22 mouse cellular contexts compared by ENCODE assay signal in the genomic region with DNA sequence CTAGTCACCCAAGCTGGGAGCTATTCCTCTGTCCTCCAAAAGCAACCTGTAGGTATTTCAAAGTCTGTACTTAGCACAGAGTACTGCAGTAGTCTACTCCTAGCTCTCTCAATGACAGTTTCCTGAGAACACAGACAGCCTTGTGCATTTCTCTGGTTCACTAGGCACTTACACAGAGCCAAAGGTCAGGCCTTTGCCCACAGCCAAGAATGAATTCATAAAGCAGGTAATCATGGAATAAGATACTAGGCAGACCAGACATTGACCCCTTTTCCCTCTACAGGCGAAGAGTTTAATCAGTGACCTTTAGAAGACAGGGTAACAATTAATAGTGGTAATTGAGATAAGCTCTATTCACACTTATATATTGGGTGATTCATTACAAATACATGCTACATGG.
"Had no signal": no experiment of that assay in that cellular context is flagged by ENCODE, and none has a peak within 500 bp of the region (broad histone marks: within the 10 kb centered on the region; RNA-seq: fewer than 3 reads in every experiment).

No protein-coding gene starts in this region.

- DNase-seq: forebrain, postnatal 0 days; gastrocnemius, postnatal 14 days; gastrocnemius, postnatal 36 days; heart, adult 18-20 months; heart, postnatal 14 days; heart, postnatal 36 days; kidney, adult 8-10 months; kidney, postnatal 25 days; kidney, postnatal 4 days had no signal

- H3K4me2 ChIP-seq: heart, embryonic 13.5 days; heart, embryonic 15.5 days; hindbrain, embryonic 13.5 days; hindbrain, embryonic 15.5 days; kidney, embryonic 15.5 days; limb, embryonic 13.5 days; limb, embryonic 15.5 days; liver, embryonic 12.5 days had no signal

- H3K9me3 ChIP-seq: heart, embryonic 10.5 days; heart, embryonic 13.5 days; heart, embryonic 15.5 days; hindbrain, embryonic 13.5 days; hindbrain, embryonic 15.5 days; kidney, embryonic 15.5 days; limb, embryonic 13.5 days; limb, embryonic 15.5 days; liver, embryonic 12.5 days had no signal

- H3K27ac ChIP-seq: heart, embryonic 10.5 days; heart, embryonic 13.5 days; heart, embryonic 15.5 days; hindbrain, embryonic 13.5 days; hindbrain, embryonic 15.5 days; hindbrain, postnatal 0 days; kidney, embryonic 15.5 days; layer of hippocampus, adult 2 months; left cerebral cortex, adult 2 months; limb, embryonic 13.5 days; limb, embryonic 15.5 days; liver, embryonic 12.5 days; liver, embryonic 14.5 days had no signal

- H3K36me3 ChIP-seq: heart, embryonic 10.5 days; heart, embryonic 13.5 days; heart, embryonic 15.5 days; hindbrain, embryonic 13.5 days; hindbrain, embryonic 15.5 days; kidney, embryonic 15.5 days; limb, embryonic 13.5 days; limb, embryonic 15.5 days; liver, embryonic 12.5 days had no signal

- H3K9ac ChIP-seq: forebrain, postnatal 0 days; heart, embryonic 13.5 days; heart, embryonic 15.5 days; hindbrain, embryonic 13.5 days; hindbrain, embryonic 15.5 days; kidney, embryonic 15.5 days; limb, embryonic 13.5 days; limb, embryonic 15.5 days; liver, embryonic 12.5 days; liver, embryonic 14.5 days had no signal

- H3K4me1 ChIP-seq: heart, embryonic 10.5 days; heart, embryonic 13.5 days; heart, embryonic 15.5 days; hindbrain, embryonic 13.5 days; hindbrain, embryonic 15.5 days; kidney, embryonic 15.5 days; limb, embryonic 13.5 days; limb, embryonic 15.5 days; liver, embryonic 12.5 days had no signal

- ATAC-seq: forebrain, postnatal 0 days; liver, embryonic 12.5 days had no signal

- H3K27me3 ChIP-seq: heart, embryonic 13.5 days; heart, embryonic 15.5 days; hindbrain, embryonic 13.5 days; hindbrain, embryonic 15.5 days; kidney, embryonic 15.5 days; limb, embryonic 13.5 days; limb, embryonic 15.5 days; liver, embryonic 12.5 days had no signal

- H3K4me3 ChIP-seq: heart, embryonic 10.5 days; heart, embryonic 13.5 days; heart, embryonic 15.5 days; hindbrain, embryonic 13.5 days; hindbrain, embryonic 15.5 days; kidney, embryonic 15.5 days; layer of hippocampus, adult 2 months; left cerebral cortex, adult 2 months; limb, embryonic 13.5 days; limb, embryonic 15.5 days; liver, embryonic 12.5 days had no signal
